Mouse (Mus musculus): ENCODE data around the gene Focad. TPM values are rescaled to one million over a fixed set of nuclear protein-coding genes. Genes with fewer than 3 reads are reported as not detected.
A peak's percentile ranks its signal among the peaks of the same experiment; 100 is the strongest.

Focad gene
- polyA plus RNA-seq, 1 experiment from 2014 or later = 13.3 TPM

DNA sequence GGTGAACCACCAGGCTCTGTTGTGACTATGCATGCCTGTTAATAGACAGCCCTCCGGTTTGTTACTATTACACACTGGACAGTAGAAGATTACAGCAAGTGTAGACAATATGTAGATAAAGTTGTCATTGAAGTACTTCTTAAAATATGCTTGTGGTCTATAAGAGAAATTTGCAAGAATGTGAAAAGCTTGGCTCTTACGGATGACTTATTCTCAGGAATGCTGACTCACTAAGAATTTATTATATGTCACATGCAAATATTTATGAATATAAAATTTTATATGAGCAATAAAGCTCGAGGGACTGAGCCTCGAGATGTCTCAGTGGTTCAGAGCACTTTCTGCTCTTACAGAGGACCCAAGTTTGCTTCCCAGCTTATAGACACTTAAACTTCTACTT, 240.1 kb downstream of the Focad start:
- ATAC-seq = no peak
- Histone ChIP-seq H3K9me3 (replicated peaks; ENCODE audit: control insufficient read depth, low read length, poor library complexity, severe bottlenecking) (no peaks in the 10 kb centered on the region), H3K4me1 (ENCODE audit: control insufficient read depth, insufficient read depth, low read length) (peaks cover 3% of the 10 kb centered on the region; the same call in 1 of the 2 replicates), H3K4me2 (ENCODE audit: low read length) (no peak overlapping the region), H3K27me3 (ENCODE audit: control insufficient read depth, insufficient read depth, low read depth, low read length) (no peaks in the 10 kb centered on the region), H3K36me3 (ENCODE audit: control insufficient read depth, insufficient read depth, low read length) (no peaks in the 10 kb centered on the region), H3K4me3 (ENCODE audit: low read depth, low read length) (no peak overlapping the region), H3K9ac (ENCODE audit: low read depth, low read length) (no peak overlapping the region), H3K27ac (ENCODE audit: low read length) (no peak overlapping the region)
- 87% methylated on average over 4 of the region's 4 CpGs for WGBS

DNA sequence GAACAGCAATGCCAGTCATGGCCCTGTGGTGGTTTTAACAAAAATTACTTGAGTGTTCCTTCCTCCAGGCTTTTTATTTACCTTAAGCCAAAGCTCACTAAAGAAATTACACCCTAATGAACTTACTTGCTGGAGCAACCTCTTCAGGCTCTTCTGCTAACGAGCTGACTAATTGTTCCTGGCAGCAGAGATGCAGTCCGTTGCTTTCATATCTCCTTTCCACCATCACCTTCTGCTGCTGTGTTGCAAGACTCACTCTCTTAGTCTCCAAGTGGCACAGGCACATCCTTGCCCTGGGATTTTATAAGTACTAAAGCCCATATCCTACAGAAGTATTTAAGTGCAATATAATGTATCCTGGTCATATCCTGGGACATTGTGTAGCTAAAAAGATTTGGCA, 242.3 kb downstream of the Focad start:
- no peak overlapping the region for H3K4me2 ChIP-seq (ENCODE audit: low read length)
- no peaks in the 10 kb centered on the region for H3K27me3 ChIP-seq (ENCODE audit: control insufficient read depth, insufficient read depth, low read depth, low read length)
- no peaks in the 10 kb centered on the region for H3K9me3 ChIP-seq (replicated peaks; ENCODE audit: control insufficient read depth, low read length, poor library complexity, severe bottlenecking)
- no peak overlapping the region for H3K4me3 ChIP-seq (ENCODE audit: low read depth, low read length)
- H3K9ac ChIP-seq (ENCODE audit: low read depth, low read length) = no peak overlapping the region
- H3K36me3 ChIP-seq (ENCODE audit: control insufficient read depth, insufficient read depth, low read length) = no peaks in the 10 kb centered on the region
- WGBS = 54% methylated on average over 2 of the region's 2 CpGs
- peaks cover 3% of the 10 kb centered on the region; the same call in 1 of the 2 replicates for H3K4me1 ChIP-seq (ENCODE audit: control insufficient read depth, insufficient read depth, low read length)
- no peak overlapping the region for H3K27ac ChIP-seq (ENCODE audit: low read length)
- ATAC-seq = no peak

DNA sequence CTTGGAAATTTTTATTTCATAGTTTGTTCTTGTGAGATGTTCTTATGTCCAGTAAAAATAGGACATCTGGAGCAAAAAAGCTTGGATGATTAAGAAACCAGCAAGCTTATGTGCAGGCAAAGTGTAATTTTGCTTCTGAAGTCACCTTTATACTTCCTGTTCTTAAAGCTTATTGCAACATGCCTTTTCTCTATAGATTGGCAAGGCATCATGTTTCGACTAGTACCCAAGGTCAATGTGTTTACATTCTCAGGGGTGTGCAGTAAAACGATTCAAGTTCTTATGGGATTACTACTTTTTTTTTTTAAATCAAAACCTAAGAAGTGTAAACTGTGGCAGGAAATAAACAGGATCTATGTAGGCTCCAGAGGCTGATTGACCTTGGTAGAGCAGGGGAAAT, 242.9 kb downstream of the Focad start:
- H3K4me1 ChIP-seq (ENCODE audit: control insufficient read depth, insufficient read depth, low read length) = peaks cover 3% of the 10 kb centered on the region; the same call in 1 of the 2 replicates
- no peaks in the 10 kb centered on the region for H3K9me3 ChIP-seq (replicated peaks; ENCODE audit: control insufficient read depth, low read length, poor library complexity, severe bottlenecking)
- ATAC-seq = no peak
- H3K27me3 ChIP-seq (ENCODE audit: control insufficient read depth, insufficient read depth, low read depth, low read length) = no peaks in the 10 kb centered on the region
- no peak overlapping the region for H3K9ac ChIP-seq (ENCODE audit: low read depth, low read length)
- no peak overlapping the region for H3K4me2 ChIP-seq (ENCODE audit: low read length)
- H3K4me3 ChIP-seq (ENCODE audit: low read depth, low read length) = no peak overlapping the region
- H3K36me3 ChIP-seq (ENCODE audit: control insufficient read depth, insufficient read depth, low read length) = no peaks in the 10 kb centered on the region
- WGBS = 66% methylated on average over 2 of the region's 2 CpGs
- no peak overlapping the region for H3K27ac ChIP-seq (ENCODE audit: low read length)

DNA sequence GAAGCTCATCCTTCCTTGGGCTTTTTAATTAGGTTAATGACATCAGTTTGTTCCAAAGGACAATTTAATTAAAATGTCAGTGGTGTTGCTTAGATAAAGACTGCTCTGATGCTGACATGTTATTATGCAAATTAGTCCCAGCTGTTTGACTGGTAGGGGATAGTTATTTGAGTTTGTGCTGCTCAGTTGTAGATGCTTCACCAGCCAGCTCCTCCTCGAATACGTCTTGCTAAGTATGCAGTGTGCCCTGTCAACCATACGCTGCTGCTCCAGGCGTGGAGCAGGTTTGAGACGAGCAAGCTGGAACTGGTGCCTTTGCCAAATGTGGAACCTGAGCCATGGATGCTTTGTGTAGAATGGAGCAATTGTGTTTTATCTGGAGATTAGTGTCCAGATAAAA, 243.7 kb downstream of the Focad start:
- WGBS = 28% methylated on average over 5 of the region's 5 CpGs
- H3K27ac ChIP-seq (ENCODE audit: low read length) = no peak overlapping the region
- H3K4me2 ChIP-seq (ENCODE audit: low read length) = no peak overlapping the region

DNA sequence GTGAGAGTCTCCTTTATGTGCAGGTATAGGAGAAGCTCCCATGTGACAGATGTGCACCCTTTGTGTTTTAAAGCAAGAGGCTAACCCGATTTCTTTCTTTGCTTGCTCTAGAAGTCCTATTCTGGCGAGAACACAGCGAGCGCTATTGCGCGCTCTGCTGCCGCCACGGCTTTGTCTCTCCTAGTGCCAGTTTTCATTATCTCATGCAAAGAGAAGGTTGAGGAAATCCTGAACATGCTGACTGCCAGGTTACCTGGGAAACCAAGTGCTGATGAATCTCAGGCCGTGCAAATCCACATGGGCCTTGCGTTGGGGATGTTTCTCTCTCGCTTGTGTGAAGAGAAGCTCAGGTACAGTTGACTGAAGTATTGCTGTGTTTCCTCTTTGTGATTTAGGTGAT, 250.0 kb downstream of the Focad start:
- 23% methylated on average over 11 of the region's 11 CpGs for WGBS
- Histone ChIP-seq H3K4me2 (ENCODE audit: low read length) (peak overlapping the region; percentile 39), H3K9ac (ENCODE audit: low read depth, low read length) (peak overlapping the region; percentile 46; the same call in 1 of the 2 replicates), H3K27me3 (ENCODE audit: control insufficient read depth, insufficient read depth, low read depth, low read length) (no peaks in the 10 kb centered on the region; the same call in 1 of the 2 replicates), H3K4me1 (ENCODE audit: control insufficient read depth, insufficient read depth, low read length) (peaks cover 27% of the 10 kb centered on the region), H3K9me3 (replicated peaks; ENCODE audit: control insufficient read depth, low read length, poor library complexity, severe bottlenecking) (no peaks in the 10 kb centered on the region), H3K4me3 (ENCODE audit: low read depth, low read length) (no peak overlapping the region), H3K27ac (ENCODE audit: low read length) (peak overlapping the region; percentile 79), H3K36me3 (ENCODE audit: control insufficient read depth, insufficient read depth, low read length) (no peaks in the 10 kb centered on the region)
- peak; percentile 93 for ATAC-seq

More for the DNA sequence above, 243.7 kb downstream of the Focad start:
- no peaks in the 10 kb centered on the region for H3K36me3 ChIP-seq (ENCODE audit: control insufficient read depth, insufficient read depth, low read length)
- H3K9ac ChIP-seq (ENCODE audit: low read depth, low read length) = no peak overlapping the region
- peaks cover 3% of the 10 kb centered on the region; the same call in 1 of the 2 replicates for H3K4me1 ChIP-seq (ENCODE audit: control insufficient read depth, insufficient read depth, low read length)
- no peaks in the 10 kb centered on the region for H3K27me3 ChIP-seq (ENCODE audit: control insufficient read depth, insufficient read depth, low read depth, low read length)
- peak; percentile 68 for ATAC-seq
- H3K4me3 ChIP-seq (ENCODE audit: low read depth, low read length) = no peak overlapping the region
- H3K9me3 ChIP-seq (replicated peaks; ENCODE audit: control insufficient read depth, low read length, poor library complexity, severe bottlenecking) = no peaks in the 10 kb centered on the region

DNA sequence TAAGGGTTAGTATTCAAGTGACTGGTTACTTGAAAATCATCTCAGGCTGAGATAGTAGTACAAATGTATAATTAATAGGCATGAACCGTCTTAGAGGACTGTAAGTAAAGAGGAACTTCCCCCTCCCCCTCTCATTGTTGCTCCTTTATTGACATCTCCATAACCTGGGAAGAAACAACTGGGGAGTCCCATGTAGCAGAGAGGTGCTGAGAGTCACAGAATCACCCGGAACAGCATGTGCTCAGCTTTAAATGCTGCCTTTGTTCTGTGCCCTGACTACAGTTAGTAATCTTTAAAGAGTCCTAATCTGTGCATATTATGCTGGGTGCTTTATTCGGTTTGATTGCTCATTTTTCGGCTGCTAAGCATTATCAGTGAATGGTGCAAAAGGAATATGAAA, 250.6 kb downstream of the Focad start:
- 35% methylated on average over 4 of the region's 4 CpGs for WGBS
- Histone ChIP-seq H3K27ac (ENCODE audit: low read length) (peak overlapping the region; percentile 53; the same call in 1 of the 2 replicates), H3K4me2 (ENCODE audit: low read length) (no peak overlapping the region), H3K36me3 (ENCODE audit: control insufficient read depth, insufficient read depth, low read length) (no peaks in the 10 kb centered on the region), H3K27me3 (ENCODE audit: control insufficient read depth, insufficient read depth, low read depth, low read length) (no peaks in the 10 kb centered on the region; the same call in 1 of the 2 replicates), H3K4me3 (ENCODE audit: low read depth, low read length) (no peak overlapping the region), H3K4me1 (ENCODE audit: control insufficient read depth, insufficient read depth, low read length) (peaks cover 27% of the 10 kb centered on the region), H3K9me3 (replicated peaks; ENCODE audit: control insufficient read depth, low read length, poor library complexity, severe bottlenecking) (no peaks in the 10 kb centered on the region), H3K9ac (ENCODE audit: low read depth, low read length) (no peak overlapping the region; the same call in 1 of the 2 replicates)
- peak; percentile 22; the same call in 1 of the 2 replicates for ATAC-seq

DNA sequence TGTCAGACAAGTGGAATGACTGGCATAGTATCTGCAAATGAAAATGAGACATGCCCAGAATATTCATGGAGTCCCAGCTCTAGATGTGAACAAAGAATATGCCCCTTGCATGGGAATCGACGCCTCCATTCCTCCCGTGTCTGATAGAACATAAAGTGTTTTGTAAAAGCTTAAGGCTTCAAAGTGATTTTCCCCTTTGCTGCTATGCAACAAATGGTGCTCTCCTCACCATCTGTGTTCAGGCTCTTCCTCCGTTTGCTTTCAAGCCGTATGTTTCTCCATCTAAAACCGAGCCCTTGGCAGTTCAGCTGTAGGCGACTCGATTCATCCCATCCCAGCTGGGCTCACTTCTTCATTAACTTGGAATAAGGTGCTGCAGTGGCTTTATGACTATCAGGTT, 251.5 kb downstream of the Focad start:
- no peaks in the 10 kb centered on the region for H3K9me3 ChIP-seq (replicated peaks; ENCODE audit: control insufficient read depth, low read length, poor library complexity, severe bottlenecking)
- no peaks in the 10 kb centered on the region; the same call in 1 of the 2 replicates for H3K27me3 ChIP-seq (ENCODE audit: control insufficient read depth, insufficient read depth, low read depth, low read length)
- no peak for ATAC-seq
- 48% methylated on average over 8 of the region's 8 CpGs for WGBS
- no peak overlapping the region for H3K4me2 ChIP-seq (ENCODE audit: low read length)
- H3K9ac ChIP-seq (ENCODE audit: low read depth, low read length) = no peak overlapping the region
- peaks cover 29% of the 10 kb centered on the region for H3K4me1 ChIP-seq (ENCODE audit: control insufficient read depth, insufficient read depth, low read length)
- H3K36me3 ChIP-seq (ENCODE audit: control insufficient read depth, insufficient read depth, low read length) = no peaks in the 10 kb centered on the region
- H3K4me3 ChIP-seq (ENCODE audit: low read depth, low read length) = no peak overlapping the region
- peak overlapping the region; percentile 38; the same call in 1 of the 2 replicates for H3K27ac ChIP-seq (ENCODE audit: low read length)

DNA sequence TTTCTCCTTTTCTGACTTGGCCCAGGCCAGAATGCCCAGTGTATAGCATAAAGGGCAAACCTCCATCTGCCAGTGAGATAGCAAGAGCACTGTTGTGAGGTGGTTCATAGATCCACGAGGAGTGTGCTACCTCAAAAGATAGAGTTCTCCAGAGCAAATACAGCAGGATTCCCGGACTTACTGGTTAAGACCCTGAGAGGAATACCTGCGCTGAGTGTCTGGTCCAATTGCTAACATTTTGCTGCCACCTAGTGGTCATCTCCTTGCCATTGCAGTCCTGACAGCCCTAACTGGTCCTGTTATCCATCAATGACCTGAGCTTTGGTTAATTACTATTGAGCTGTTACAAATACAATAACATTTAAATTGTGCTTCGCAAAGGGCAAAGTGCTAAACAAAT, 256.5 kb downstream of the Focad start:
- H3K9me3 ChIP-seq (replicated peaks; ENCODE audit: control insufficient read depth, low read length, poor library complexity, severe bottlenecking) = no peaks in the 10 kb centered on the region
- no peak overlapping the region for H3K4me2 ChIP-seq (ENCODE audit: low read length)
- H3K27ac ChIP-seq (ENCODE audit: low read length) = no peak overlapping the region
- ATAC-seq = peak; percentile 89
- under 1% methylated on average over 4 of the region's 4 CpGs for WGBS
- no peaks in the 10 kb centered on the region; the same call in 1 of the 2 replicates for H3K27me3 ChIP-seq (ENCODE audit: control insufficient read depth, insufficient read depth, low read depth, low read length)
- H3K36me3 ChIP-seq (ENCODE audit: control insufficient read depth, insufficient read depth, low read length) = no peaks in the 10 kb centered on the region
- peaks cover 7% of the 10 kb centered on the region; the same call in 1 of the 2 replicates for H3K4me1 ChIP-seq (ENCODE audit: control insufficient read depth, insufficient read depth, low read length)
- H3K4me3 ChIP-seq (ENCODE audit: low read depth, low read length) = no peak overlapping the region
- H3K9ac ChIP-seq (ENCODE audit: low read depth, low read length) = no peak overlapping the region

DNA sequence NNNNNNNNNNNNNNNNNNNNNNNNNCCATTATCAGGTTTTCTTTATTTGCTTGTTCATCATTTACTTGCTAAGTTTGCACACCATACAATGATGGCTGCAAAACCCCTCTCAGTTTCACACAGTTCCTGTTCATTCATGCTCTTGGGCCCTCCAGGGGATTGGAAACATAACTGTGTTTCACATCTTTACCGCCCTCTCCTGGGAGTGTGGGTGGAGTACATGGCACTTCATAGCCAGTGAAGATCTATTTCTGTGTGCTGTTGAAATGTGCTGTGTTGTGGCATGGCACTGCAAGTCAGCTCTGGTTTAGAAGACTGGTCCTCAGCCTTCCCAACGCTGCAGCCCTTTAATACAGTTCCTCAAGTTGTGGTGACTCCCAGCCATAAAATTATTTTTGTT, 262.2 kb downstream of the Focad start:
- H3K27ac ChIP-seq (ENCODE audit: low read length) = no peak overlapping the region
- H3K27me3 ChIP-seq (ENCODE audit: control insufficient read depth, insufficient read depth, low read depth, low read length) = no peaks in the 10 kb centered on the region
- ATAC-seq = no peak
- H3K4me2 ChIP-seq (ENCODE audit: low read length) = no peak overlapping the region
- 78% methylated on average over 2 of the region's 2 CpGs for WGBS
- no peak overlapping the region for H3K4me3 ChIP-seq (ENCODE audit: low read depth, low read length)
- no peaks in the 10 kb centered on the region for H3K4me1 ChIP-seq (ENCODE audit: control insufficient read depth, insufficient read depth, low read length)
- no peaks in the 10 kb centered on the region for H3K9me3 ChIP-seq (replicated peaks; ENCODE audit: control insufficient read depth, low read length, poor library complexity, severe bottlenecking)
- no peak overlapping the region for H3K9ac ChIP-seq (ENCODE audit: low read depth, low read length)
- H3K36me3 ChIP-seq (ENCODE audit: control insufficient read depth, insufficient read depth, low read length) = peaks cover 4% of the 10 kb centered on the region; the same call in 1 of the 2 replicates

All from midbrain, embryonic 16.5 days (tissue).